Mouse (Mus musculus) midbrain, postnatal 0 days (tissue): Measurements from ENCODE around the gene 1110008P14Rik. TPM values are rescaled to one million over a fixed set of nuclear protein-coding genes. Genes with fewer than 3 reads are reported as not detected.
A peak's percentile ranks its signal among the peaks of the same experiment; 100 is the strongest.

Experiments used
- ATAC-seq: fragments of 200-750 bp; cut with Nextera tagmentation; 2 replicates; pipeline ENCODE4 v1.8.0; 2017; ENCODE audit warnings: moderate number of reproducible peaks, mild to moderate bottlenecking, moderate TSS enrichment, moderate library complexity; ENCODE audit not compliant: low FRiP score
- DNase-seq: peaks from one replicate; pipeline ENCODE4 v3.0.0-alpha.2; 2015; ENCODE audit warnings: low spot score
- H3K27ac ChIP-seq: fragments of 300-500 bp; sonication (generic); 2 replicates; pipeline ENCODE4 v1.5.1; 2014; ENCODE audit warnings: low read depth, mild to moderate bottlenecking, low read length, mixed read lengths
- H3K27me3 ChIP-seq: fragments of 300-500 bp; sonication (generic); 2 replicates; pipeline ENCODE4 v1.6.1; 2014; ENCODE audit warnings: low read length, control low read depth, mixed read lengths; ENCODE audit not compliant: insufficient read depth
- H3K36me3 ChIP-seq: fragments of 300-500 bp; sonication (generic); 2 replicates; pipeline ENCODE4 v1.6.1; 2014; ENCODE audit warnings: low read length, control low read depth, mixed read lengths; ENCODE audit not compliant: insufficient read depth
- H3K4me1 ChIP-seq: fragments of 300-500 bp; sonication (generic); 2 replicates; pipeline ENCODE4 v1.6.1; 2014; ENCODE audit warnings: mild to moderate bottlenecking, control low read depth, antibody characterized with exemption, low read length, mixed read lengths; ENCODE audit not compliant: insufficient read depth
- H3K4me2 ChIP-seq: fragments of 300-500 bp; sonication (generic); 2 replicates; pipeline ENCODE4 v1.6.1; 2014; ENCODE audit warnings: low read depth, mild to moderate bottlenecking, low read length, mixed read lengths; ENCODE audit not compliant: poor library complexity, severe bottlenecking
- H3K4me3 ChIP-seq: fragments of 300-500 bp; sonication (generic); 2 replicates; pipeline ENCODE4 v1.5.1; 2014; ENCODE audit warnings: low read depth, mild to moderate bottlenecking, low read length, moderate library complexity
- H3K9ac ChIP-seq: fragments of 300-500 bp; sonication (generic); replicated peaks from 2 replicates; pipeline ENCODE4 v1.6.1; 2014; ENCODE audit warnings: mild to moderate bottlenecking, low read length, moderate library complexity, mixed read lengths; ENCODE audit not compliant: poor library complexity, severe bottlenecking
- H3K9me3 ChIP-seq: fragments of 300-500 bp; sonication (generic); 2 replicates; pipeline ENCODE4 v1.6.1; 2016; ENCODE audit warnings: low read length, control low read depth
- CTCF ChIP-seq: IDR thresholded peaks from 2 replicates; pipeline ENCODE4 v1.5.1; 2016; ENCODE audit warnings: antibody characterized with exemption, mild to moderate bottlenecking
- WGBS: fragments of 180-500 bp; shearing (Covaris S2); extraction: QIAGEN DNeasy Blood & Tissue Kit; methylation state at CpG from one replicate; pipeline ENCODE4 v1.1.7; 2014; 5-methylcytosine and 5-hydroxymethylcytosine counted together
- polyA plus RNA-seq: library from polyadenylated mRNA; unstranded; fragments of >200 nt; fragmentation: Nextera tagmentation; extraction: Ambion mirVana; gene quantifications from 2 replicates; pipeline ENCODE4 v1.2.1, GENCODE M21; 2015
- total RNA-seq: library from RNA; depleted of rRNA; stranded (reverse); fragments of >200 nt; gene quantifications from 2 replicates; pipeline ENCODE4 v1.2.3, GENCODE M21; 2014

The 1110008P14Rik gene
- total and polyA plus RNA-seq, 2 experiments from 2014 or later: 198 to 450 TPM

DNA sequence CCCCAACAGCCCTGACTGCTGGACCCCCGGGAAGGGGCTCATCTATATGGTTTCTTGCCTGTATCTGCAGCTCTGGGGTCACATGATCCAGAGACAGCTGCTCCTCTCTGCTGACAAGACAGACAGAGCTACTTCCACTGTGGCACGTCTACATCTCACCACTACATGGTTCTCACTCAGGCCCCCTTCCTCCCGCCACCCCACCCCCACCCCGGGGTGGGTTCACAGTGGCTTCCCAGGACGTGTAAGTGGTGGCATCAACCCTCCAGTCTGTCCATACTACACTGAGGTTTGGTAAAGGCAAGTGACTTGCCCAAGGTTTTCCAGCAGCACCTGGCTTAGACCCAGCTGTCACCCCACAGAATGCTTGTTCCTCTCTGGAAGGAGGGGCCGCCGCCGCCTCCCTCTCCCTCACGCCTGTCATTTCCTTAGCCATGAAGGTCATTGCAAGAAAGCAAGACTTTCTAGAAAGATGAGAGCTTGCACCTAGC lies 30.2 kb downstream of the 1110008P14Rik start:
- no peak for DNase-seq
- TF ChIP-seq CTCF: no peak

DNA sequence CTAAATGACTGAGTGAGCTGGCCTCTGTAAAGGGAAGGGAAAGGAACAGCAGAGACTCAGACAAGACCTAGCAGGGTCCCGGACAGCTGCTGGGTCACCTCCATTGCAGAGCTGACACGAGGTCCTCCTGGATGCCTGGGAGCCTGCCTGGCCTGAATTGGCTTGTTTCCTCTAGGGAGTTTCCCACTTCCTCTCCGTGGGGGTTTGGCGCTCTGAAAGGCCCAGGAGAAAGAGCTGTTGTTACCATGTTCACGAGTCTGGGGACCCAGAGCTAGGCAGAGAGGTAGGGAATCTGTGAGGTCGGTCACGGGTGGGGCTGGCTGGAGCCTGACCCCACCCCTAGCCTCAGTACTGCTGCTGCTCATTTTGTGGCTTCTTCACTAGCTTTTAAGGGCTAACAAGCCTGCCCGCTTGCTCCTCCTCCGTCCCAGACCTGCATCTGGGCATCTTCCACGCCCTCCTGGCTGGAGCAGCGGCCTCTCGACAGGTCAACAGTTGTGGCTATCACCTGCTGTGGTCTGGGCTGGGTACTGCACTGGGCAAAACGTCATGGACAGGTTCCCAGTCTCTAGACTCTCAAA lies 31.2 kb downstream of the 1110008P14Rik start:
- H3K9ac ChIP-seq: peak overlapping the region; percentile 34; the same call in 1 of the 2 replicates
- peak overlapping the region; percentile 82; the same call in 1 of the 2 replicates for H3K4me3 ChIP-seq
- no peak overlapping the region for H3K27ac ChIP-seq
- H3K36me3 ChIP-seq: peaks cover 6% of the 10 kb centered on the region; the same call in 1 of the 2 replicates
- no peak for DNase-seq
- H3K4me1 ChIP-seq: peaks cover 5% of the 10 kb centered on the region; the same call in 1 of the 2 replicates
- H3K27me3 ChIP-seq: no peaks in the 10 kb centered on the region
- 50% methylated on average over 13 of the region's 13 CpGs for WGBS
- H3K9me3 ChIP-seq: no peaks in the 10 kb centered on the region
- TF ChIP-seq CTCF: no peak
- ATAC-seq: no peak
- peak overlapping the region; percentile 71 for H3K4me2 ChIP-seq

More for the DNA sequence above, 30.2 kb downstream of the 1110008P14Rik start:
- Histone ChIP-seq H3K27me3 (no peaks in the 10 kb centered on the region), H3K9me3 (no peaks in the 10 kb centered on the region), H3K36me3 (peaks cover 6% of the 10 kb centered on the region; the same call in 1 of the 2 replicates), H3K9ac (peak overlapping the region; percentile 92), H3K4me2 (peak overlapping the region; percentile 71), H3K27ac (peak overlapping the region; percentile 96), H3K4me1 (peaks cover 5% of the 10 kb centered on the region; the same call in 1 of the 2 replicates), H3K4me3 (peak overlapping the region; percentile 82)
- ATAC-seq: no peak
- WGBS: 51% methylated on average over 9 of the region's 9 CpGs

DNA sequence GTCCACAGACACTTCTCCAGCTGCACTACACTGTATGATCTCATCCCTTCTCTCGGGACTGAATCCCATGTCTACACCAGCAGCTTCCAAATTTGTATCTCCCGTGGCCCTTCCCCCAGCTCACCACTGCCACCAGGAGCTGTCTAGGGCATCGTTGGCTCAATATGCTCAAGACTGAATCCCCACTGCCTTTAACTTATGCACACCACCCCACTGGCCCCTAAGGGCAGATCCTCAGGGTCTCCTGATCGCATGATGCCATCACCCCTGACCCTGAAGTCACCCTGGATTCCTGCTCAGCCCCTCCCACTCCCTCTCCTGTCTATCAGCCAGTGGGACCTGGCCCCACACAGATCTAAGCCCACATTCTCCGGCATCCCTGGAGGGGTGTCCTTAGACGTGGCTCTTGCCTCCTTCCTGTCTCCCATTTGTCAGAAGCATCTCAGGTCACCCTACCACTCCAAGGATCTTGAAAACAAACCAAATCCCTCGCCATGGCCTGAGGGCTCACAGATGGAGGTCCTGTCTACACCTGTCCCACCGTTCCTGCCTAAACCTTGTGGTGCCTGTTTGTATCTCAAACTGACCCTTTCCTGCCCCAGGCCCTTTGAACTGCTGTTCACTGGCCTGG lies 32.0 kb downstream of the 1110008P14Rik start:
- no peak for ATAC-seq
- Histone ChIP-seq H3K9ac (0 out of 2 replicates have a peak overlapping the region, but pooled peaks have one; percentile 19), H3K27me3 (no peaks in the 10 kb centered on the region), H3K4me1 (peaks cover 5% of the 10 kb centered on the region; the same call in 1 of the 2 replicates), H3K9me3 (no peaks in the 10 kb centered on the region), H3K36me3 (peaks cover 6% of the 10 kb centered on the region; the same call in 1 of the 2 replicates), H3K4me2 (no peak overlapping the region), H3K27ac (no peak overlapping the region), H3K4me3 (no peak overlapping the region)
- no peak for DNase-seq
- no peak for TF ChIP-seq CTCF
- WGBS: 65% methylated on average over 8 of the region's 8 CpGs

DNA sequence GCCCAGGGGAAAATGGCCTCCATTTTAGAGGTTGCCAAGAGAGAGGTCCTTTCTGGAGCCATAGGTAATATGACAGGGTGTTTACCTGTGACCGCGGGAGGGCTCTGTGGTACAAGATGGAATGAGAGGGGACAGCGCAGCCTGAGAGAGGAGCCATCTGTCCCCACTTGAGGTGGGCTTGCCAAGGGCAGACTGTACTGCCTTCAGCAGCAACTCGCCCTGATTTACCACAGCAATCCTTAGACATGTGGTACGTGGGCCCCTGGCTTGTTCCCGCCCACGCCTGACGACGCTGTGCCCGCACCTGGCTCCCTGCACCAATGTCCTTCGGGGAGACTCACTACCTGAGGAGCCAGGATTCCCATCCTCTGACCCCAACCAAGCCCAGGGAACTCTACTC lies 33.4 kb downstream of the 1110008P14Rik start:
- H3K27me3 ChIP-seq: no peaks in the 10 kb centered on the region
- 87% methylated on average over 11 of the region's 11 CpGs for WGBS
- TF ChIP-seq CTCF: no peak

DNA sequence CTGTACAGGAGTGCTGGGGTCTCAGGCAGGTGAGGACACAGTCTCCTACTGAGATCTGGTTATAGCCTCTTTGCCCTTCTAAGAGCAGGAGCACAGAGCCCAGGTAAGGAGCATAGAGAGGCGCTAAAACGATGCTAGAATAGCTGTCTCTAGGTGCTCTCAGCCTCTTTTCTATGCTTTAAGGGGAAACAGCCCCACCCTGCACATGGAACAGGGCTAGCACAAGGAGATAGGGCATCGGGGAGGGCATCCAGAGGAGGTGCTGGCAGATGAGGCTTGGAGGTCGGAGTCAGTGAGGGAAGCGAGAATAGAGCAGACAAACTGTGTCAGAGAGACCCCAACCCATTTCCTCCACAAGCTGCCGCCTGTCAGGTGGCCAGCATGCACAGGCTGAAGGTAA lies 34.7 kb downstream of the 1110008P14Rik start:
- peaks cover 13% of the 10 kb centered on the region; the same call in 1 of the 2 replicates for H3K36me3 ChIP-seq
- WGBS: 81% methylated on average over 6 of the region's 6 CpGs
- no peak overlapping the region for H3K9ac ChIP-seq
- DNase-seq: no peak
- H3K4me2 ChIP-seq: no peak overlapping the region
- H3K27ac ChIP-seq: no peak overlapping the region
- H3K27me3 ChIP-seq: no peaks in the 10 kb centered on the region
- no peak for ATAC-seq
- no peak overlapping the region for H3K4me3 ChIP-seq
- peaks cover 11% of the 10 kb centered on the region; the same call in 1 of the 2 replicates for H3K4me1 ChIP-seq
- no peaks in the 10 kb centered on the region for H3K9me3 ChIP-seq
- TF ChIP-seq CTCF: no peak

More for the DNA sequence above, 33.4 kb downstream of the 1110008P14Rik start:
- no peak for DNase-seq
- H3K4me2 ChIP-seq: no peak overlapping the region
- no peak for ATAC-seq
- no peak overlapping the region for H3K27ac ChIP-seq
- H3K4me1 ChIP-seq: peaks cover 5% of the 10 kb centered on the region; the same call in 1 of the 2 replicates
- no peak overlapping the region for H3K4me3 ChIP-seq
- H3K9me3 ChIP-seq: no peaks in the 10 kb centered on the region
- H3K36me3 ChIP-seq: peaks cover 13% of the 10 kb centered on the region; the same call in 1 of the 2 replicates
- H3K9ac ChIP-seq: no peak overlapping the region
